Mouse (Mus musculus): Measurements from ENCODE around the gene Aanat.
"Not testable (repeated sequence)": the region's sequence is repeated elsewhere in the genome, so short reads cannot be mapped to it uniquely, and the experiment has no call there.

Gene Aanat

GRCm38 (mm10) chr11:116574982-116575381, 11.2 kb upstream of the Aanat start:
- no peak for DNase-seq

GRCm38 (mm10) chr11:116575396-116575795, 10.8 kb upstream of the Aanat start:
- no peak for DNase-seq

GRCm38 (mm10) chr11:116579280-116579679, 7.0 kb upstream of the Aanat start:
- DNase-seq = no peak

GRCm38 (mm10) chr11:116580031-116580652, 6.1 kb upstream of the Aanat start:
- DNase-seq = no peak

GRCm38 (mm10) chr11:116580711-116581375, 5.4 kb upstream of the Aanat start:
- peak; percentile 58 for DNase-seq

DNA sequence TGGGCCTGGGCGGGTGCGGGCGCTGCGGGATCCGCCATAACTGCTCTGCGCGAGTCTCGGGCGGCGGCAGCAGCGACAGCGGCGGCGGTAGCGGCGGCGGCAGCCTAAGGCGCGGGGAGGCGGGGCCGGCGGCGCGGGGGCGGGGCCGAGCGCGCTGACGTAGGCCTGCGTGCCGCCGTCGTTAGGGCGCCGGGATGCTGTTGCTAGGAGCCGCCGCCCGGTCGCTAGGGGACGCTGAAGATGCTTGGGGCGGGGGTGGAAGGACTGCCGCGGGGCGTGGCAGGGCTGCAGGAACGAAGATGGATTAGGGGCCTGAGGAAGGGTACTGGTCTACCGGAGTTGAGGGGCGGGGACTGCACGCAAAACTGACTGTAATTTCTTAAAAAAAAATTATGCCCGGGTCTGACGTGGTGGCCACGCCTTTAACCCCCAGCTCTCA, 4.8 kb upstream of the Aanat start, which contains the start of gene Ube2o:
Ube2o (minus strand) TSS at position 72 of the 439 bp plus-strand sequence.
- DNase-seq = peak; percentile 87

- DNase-seq = no peak
These were observed 550 bp upstream of the Aanat start for GRCm38 (mm10) chr11:116585682-116586081.

DNA sequence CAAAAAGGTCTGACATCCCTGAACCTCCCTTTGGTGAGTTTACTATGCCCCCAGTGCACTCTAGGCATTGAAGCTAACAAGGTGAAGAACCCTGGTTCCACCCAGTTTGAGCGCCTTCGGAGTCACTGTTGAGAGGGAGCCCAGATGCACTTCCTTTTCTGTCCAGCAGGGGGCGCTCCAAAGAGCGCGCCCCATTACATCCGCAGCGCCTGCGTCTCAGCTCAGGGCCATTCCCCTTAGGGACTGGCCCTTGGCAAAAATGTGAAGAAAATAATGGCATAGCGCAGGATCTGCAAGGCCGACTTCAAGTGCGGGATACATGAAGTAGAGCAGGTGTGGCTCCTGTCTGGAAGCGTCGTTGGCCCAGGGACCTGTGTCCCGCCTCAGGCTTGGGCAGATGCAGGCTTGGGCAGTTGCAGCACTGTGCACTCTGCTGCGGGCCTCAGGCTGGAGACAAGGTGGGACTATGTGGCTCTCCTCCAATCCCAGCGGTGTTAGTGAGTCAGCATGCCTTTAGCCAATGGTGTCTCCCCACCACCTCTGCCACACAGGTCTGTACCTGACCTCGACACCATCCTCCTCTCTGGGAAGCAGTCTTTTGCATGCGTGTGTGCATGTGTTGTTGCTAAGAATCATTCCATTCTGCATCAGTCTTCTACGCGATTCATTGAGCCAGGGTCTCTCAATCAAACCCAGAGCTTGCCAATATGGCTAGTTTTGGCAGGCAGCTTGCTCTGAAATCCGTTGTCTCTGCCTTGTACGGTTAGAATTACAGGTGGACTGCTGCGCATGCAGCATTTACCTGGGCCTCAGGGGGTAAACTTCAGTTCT, 784 bp downstream of the Aanat start:
- peak; percentile 82 for DNase-seq

DNA sequence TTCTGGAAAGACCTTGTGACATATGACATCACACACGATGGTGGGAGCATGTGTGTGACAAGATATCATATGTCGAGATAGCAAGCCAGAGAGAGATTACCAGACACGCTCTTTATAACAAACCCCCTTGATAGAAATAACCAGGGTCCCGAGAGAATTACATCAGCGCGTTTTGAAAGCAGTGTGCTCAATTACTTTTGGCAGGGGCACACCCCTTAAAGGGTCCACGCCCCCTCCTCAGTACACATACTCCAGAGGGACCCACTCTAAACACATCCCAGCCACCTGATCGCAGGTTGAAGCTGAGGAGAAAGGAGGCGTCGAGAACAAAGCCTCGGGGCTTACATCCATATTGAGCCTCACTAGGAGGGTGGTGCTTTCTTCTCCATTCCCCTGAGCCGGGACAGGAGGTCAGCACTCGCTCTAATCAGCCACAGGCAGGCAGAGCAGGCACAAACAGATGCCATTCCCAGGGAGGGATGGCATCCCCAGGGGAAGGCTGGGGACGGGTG, 2.8 kb downstream of the Aanat start:
- DNase-seq = no peak

DNA sequence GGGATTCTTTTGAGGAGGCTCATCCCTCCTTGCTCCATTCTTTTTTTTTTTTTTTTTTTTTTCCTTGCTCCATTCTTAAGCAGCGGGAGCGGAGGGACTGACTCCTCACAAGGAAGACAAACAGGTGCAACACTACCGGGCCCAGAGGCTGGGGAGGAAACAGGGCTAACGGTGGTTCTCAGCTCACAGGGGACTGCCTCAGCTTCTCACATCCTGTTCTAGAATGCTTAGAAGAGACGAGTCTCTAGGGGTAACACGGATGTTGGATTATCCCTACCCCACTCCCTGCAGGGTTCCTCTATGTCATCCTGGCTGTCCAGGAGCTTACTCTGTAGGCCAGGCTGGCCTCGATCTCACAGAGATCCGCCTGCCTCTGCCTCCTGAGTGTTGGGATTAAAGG, 3.3 kb downstream of the Aanat start:
- DNase-seq = no peak

- no peak for DNase-seq
These were observed 5.4 kb downstream of the Aanat start for GRCm38 (mm10) chr11:116591621-116592020.

DNA sequence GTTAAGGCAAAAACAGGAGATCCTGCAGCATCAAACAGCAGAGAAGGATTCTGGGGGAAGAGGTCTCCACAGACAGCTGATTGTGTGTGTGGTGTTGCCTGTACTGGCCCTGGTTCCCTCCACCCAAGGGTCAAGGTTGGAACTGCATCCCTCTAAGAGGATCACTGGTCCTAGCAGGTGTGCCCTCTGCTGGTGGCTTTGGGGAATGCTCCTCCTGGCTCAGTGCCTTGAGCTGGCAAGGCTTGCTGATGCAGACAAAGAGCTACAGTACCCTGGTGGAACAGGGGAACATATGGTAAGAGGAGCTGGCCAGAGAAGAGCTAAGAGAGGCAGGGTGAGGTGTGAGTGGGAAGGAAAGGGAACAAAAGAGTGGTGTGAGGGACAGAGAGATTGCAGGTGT, 6.2 kb downstream of the Aanat start:
- DNase-seq = peak; percentile 97

GRCm38 (mm10) chr11:116593345-116593744, 7.1 kb downstream of the Aanat start:
- DNase-seq = no peak

DNA sequence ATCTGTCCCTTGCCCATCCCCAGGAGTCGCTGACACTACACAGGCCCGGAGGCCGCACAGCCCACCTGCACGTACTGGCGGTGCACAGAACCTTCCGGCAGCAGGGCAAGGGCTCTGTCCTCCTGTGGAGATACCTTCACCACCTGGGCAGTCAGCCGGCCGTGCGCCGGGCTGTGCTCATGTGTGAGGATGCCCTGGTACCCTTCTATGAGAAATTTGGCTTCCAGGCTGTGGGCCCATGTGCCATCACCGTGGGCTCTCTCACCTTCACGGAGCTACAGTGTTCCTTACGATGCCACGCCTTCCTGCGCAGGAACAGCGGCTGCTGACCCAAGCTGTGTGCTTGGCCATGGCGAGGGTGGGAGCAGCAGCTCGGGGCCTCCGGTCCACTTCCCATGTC, 10.5 kb downstream of the Aanat start:
- no peak for DNase-seq

DNA sequence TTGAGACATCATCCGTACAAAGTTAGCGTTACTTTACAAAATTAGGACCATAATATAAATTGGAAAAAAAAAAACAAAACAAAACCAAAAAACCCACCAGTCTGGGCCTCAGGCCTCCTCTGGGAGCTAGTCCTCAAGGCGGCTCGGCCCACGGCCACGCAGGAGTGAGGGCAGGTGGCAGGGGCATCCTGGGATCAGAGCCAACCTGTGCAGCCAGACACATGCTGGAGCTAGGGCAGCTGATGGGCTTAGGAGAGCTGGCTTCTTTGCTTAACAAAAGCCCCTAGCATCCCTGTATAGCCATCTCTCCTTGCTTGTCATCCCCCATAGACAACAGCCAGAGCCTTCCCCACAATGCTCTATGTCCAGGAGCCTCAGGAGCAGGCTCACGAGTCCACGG, 12.0 kb downstream of the Aanat start:
- DNase-seq = no peak

- no peak for DNase-seq
These were observed 13.0 kb downstream of the Aanat start for GRCm38 (mm10) chr11:116599230-116599629.

DNA sequence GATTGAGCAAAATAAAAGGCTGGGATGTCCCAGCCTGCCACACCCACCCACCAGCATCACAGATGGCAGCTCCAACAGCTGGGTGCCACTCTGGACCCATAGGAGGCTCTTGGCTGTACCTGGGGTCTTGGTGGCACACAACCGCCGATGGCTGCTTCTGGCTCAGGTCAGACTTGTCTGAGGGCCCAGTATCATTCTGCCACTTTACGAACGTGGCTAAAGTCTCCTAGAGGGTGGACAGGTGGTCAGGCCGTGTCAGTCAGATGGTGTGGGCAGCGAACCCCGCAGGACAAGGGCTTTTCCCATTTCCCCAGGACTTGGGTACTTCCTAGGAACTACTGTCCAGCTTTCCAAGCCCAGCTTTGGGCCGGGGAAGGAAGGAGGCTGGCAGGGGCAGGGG, 14.9 kb downstream of the Aanat start:
- DNase-seq = no peak

- no peak for DNase-seq
These were observed 15.8 kb downstream of the Aanat start for GRCm38 (mm10) chr11:116602043-116602442.

GRCm38 (mm10) chr11:116603339-116603738, 17.1 kb downstream of the Aanat start:
- DNase-seq = no peak

DNA sequence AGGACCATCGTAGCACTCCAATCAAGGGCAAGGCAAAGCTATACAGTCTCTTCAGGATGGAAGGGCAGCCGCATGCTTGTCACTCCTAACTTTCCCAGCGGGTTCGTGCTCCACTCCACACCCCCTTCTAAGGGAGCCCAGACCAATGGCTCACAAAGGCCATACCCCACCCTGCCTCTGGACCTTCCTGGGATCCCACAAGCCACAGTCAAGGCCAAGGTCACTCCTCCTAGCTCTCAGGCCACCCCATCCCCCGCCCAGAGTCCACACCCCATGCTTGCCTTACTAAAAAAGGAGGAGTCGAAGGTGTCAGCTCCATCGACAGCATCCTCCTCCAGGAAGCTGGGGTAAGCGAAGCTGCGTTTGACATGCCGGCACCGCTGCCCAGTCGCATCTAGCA, 17.9 kb downstream of the Aanat start:
- no peak for DNase-seq

DNA sequence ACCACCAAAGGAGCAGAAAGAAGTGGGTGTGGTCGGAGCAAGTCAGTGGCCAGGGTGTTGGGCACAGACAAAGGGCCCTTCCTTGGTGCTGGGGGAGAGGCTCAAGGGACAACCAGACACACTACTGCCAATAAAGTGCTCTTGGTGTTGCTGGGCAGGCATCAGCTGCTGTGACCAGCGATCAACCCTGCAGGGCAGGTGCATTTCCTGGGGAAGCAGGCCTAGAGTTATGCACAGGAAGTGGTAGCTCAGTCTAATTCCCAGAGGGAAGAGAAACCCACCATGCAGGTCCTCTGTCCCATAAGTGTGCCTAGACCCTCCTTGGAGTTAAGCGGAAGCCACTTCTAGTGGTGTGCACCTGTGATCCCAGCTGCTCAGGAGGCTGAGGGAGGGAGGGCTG, 21.5 kb downstream of the Aanat start:
- no peak for DNase-seq

- no peak for DNase-seq
These were observed 23.9 kb downstream of the Aanat start for GRCm38 (mm10) chr11:116609965-116610630.

- DNase-seq = not testable (repeated sequence)
These were observed 24.9 kb downstream of the Aanat start for GRCm38 (mm10) chr11:116611168-116611567.
